Mouse (Mus musculus) bone marrow macrophage, adult 2 months (primary cell): ENCODE results near the gene Gpr119.

ENCODE experiments used
- CTCF ChIP-seq: IDR thresholded peaks from 2 replicates; pipeline ENCODE4 v1.5.1; 2012; ENCODE audit warnings: low read depth, mild to moderate bottlenecking, low read length, moderate library complexity
- POLR2A ChIP-seq: IDR thresholded peaks from 2 replicates; pipeline ENCODE4 v1.6.1; 2012; ENCODE audit warnings: mild to moderate bottlenecking, low read depth, low read length, borderline replicate concordance

DNA sequence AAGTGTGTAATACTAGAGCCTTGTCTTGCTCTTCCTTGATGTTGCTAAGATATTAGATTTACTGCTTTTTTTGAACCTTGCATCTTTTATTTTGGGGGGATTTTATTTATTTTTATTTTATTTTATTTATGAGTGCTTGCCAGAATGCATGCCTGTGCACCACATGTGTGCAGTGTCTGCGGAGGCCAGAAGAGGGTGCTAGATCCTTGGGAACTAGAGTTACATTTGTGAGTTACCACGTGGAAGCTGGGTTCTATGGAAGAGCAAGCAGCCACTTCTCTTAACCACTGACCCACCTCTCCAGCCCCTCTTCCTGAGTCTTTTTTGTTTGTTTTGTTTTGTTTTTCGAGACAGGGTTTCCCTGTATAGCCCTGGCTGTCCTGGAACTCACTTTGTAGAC lies 4.7 kb downstream of the Gpr119 start:
- TF ChIP-seq CTCF (no peak), POLR2A (no peak)
